Mouse (Mus musculus): ENCODE measurements around the gene Gng10.

Gng10 gene

GRCm38 (mm10) chr4:59034918-59035785 lies at the start of gene Gng10:
TSS of gene Gng10 (plus strand) at chr4:59035088.
- no peak for DNase-seq (ENCODE audit: extremely low read depth, low read depth, low spot score)

- DNase-seq (ENCODE audit: extremely low read depth, low read depth, low spot score) = no peak
Measured at GRCm38 (mm10) chr4:58985157-58985648, 49.7 kb upstream of the Gng10 start.

- no peak for DNase-seq (ENCODE audit: extremely low read depth, low read depth, low spot score)
Measured at GRCm38 (mm10) chr4:58986540-58987190, 48.2 kb upstream of the Gng10 start, which contains the start of gene Ptgr1. TSS of gene Ptgr1 (minus strand) at chr4:58987119.

GRCm38 (mm10) chr4:58989303-58989898 lies 45.5 kb upstream of the Gng10 start:
- DNase-seq (ENCODE audit: extremely low read depth, low read depth, low spot score) = no peak

GRCm38 (mm10) chr4:58990609-58991434 lies 44.1 kb upstream of the Gng10 start:
- no peak for DNase-seq (ENCODE audit: extremely low read depth, low read depth, low spot score)

- DNase-seq (ENCODE audit: extremely low read depth, low read depth, low spot score) = no peak
Measured at GRCm38 (mm10) chr4:58992195-58992594, 42.7 kb upstream of the Gng10 start.

- DNase-seq (ENCODE audit: extremely low read depth, low read depth, low spot score) = no peak
Measured at GRCm38 (mm10) chr4:58994762-58995161, 40.1 kb upstream of the Gng10 start, which contains the start of gene Dnajc25. TSS of gene Dnajc25 (plus strand) at chr4:58995062.

- no peak for DNase-seq (ENCODE audit: extremely low read depth, low read depth, low spot score)
Measured at GRCm38 (mm10) chr4:58995251-58995693, 39.6 kb upstream of the Gng10 start.

GRCm38 (mm10) chr4:58997081-58997480 lies 37.8 kb upstream of the Gng10 start:
- DNase-seq (ENCODE audit: extremely low read depth, low read depth, low spot score) = no peak

- no peak for DNase-seq (ENCODE audit: extremely low read depth, low read depth, low spot score)
Measured at GRCm38 (mm10) chr4:58998688-58999087, 36.2 kb upstream of the Gng10 start.

- no peak for DNase-seq (ENCODE audit: extremely low read depth, low read depth, low spot score)
Measured at GRCm38 (mm10) chr4:58999686-59000085, 35.2 kb upstream of the Gng10 start.

GRCm38 (mm10) chr4:59000614-59001013 lies 34.3 kb upstream of the Gng10 start:
- DNase-seq (ENCODE audit: extremely low read depth, low read depth, low spot score) = no peak

- no peak for DNase-seq (ENCODE audit: extremely low read depth, low read depth, low spot score)
Measured at GRCm38 (mm10) chr4:59002948-59003805, 31.7 kb upstream of the Gng10 start, which contains the start of gene Gm20503. TSS of gene Gm20503 (plus strand) at chr4:59003210.

GRCm38 (mm10) chr4:59003806-59004200 lies 31.1 kb upstream of the Gng10 start:
- no peak for DNase-seq (ENCODE audit: extremely low read depth, low read depth, low spot score)

GRCm38 (mm10) chr4:59006211-59006610 lies 28.7 kb upstream of the Gng10 start:
- DNase-seq (ENCODE audit: extremely low read depth, low read depth, low spot score) = no peak

GRCm38 (mm10) chr4:59007016-59007415 lies 27.9 kb upstream of the Gng10 start:
- peak; percentile 74 for DNase-seq (ENCODE audit: extremely low read depth, low read depth, low spot score)

GRCm38 (mm10) chr4:59007974-59008373 lies 26.9 kb upstream of the Gng10 start:
- no peak for DNase-seq (ENCODE audit: extremely low read depth, low read depth, low spot score)

GRCm38 (mm10) chr4:59009186-59009585 lies 25.7 kb upstream of the Gng10 start:
- DNase-seq (ENCODE audit: extremely low read depth, low read depth, low spot score) = no peak

GRCm38 (mm10) chr4:59009696-59010095 lies 25.2 kb upstream of the Gng10 start:
- DNase-seq (ENCODE audit: extremely low read depth, low read depth, low spot score) = no peak

GRCm38 (mm10) chr4:59011446-59011845 lies 23.4 kb upstream of the Gng10 start:
- DNase-seq (ENCODE audit: extremely low read depth, low read depth, low spot score) = no peak

Data from fat pad, adult 2 months (tissue).